Mouse (Mus musculus) right cerebral cortex, postnatal 10 days (tissue): ENCODE measurements around the gene Cops4.

Source experiments
- DNase-seq, 2 experiments: peaks; one replicate each; pipeline ENCODE4 v3.0.0; 2021; ENCODE audit warnings: low spot score in 2 of 2

Gene Cops4

GRCm38 (mm10) chr5:100581622-100582434 lies 63.7 kb downstream of the Cops4 start:
- DNase-seq, result no peak

- DNase-seq, result no peak
These were observed 64.3 kb downstream of the Cops4 start for GRCm38 (mm10) chr5:100582435-100582826.

DNA sequence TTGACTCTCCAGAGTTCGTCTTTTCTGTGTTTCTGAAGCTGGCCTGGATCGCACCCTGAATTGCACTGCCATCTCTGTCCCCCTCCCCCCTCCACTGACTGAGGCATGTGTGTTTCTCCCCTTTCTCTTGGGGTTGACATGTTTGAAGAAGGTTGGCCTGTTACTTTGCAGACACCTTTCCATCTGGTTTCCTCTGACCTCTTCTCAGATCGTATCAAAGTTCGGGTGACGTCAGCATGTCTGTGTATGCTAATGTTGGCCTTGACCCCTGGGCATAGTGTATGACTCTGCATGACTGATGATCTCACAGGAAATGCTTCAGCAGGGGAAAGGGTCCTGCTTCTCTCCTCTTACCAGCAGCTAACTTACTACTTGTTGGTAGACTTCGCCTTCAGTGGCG lies 65.0 kb downstream of the Cops4 start:
- DNase-seq, result no peak

GRCm38 (mm10) chr5:100585206-100585644 lies 67.1 kb downstream of the Cops4 start:
- no peak for DNase-seq

GRCm38 (mm10) chr5:100585657-100586056 lies 67.5 kb downstream of the Cops4 start:
- no peak for DNase-seq

GRCm38 (mm10) chr5:100587136-100587535 lies 69.0 kb downstream of the Cops4 start:
- no peak for DNase-seq

DNA sequence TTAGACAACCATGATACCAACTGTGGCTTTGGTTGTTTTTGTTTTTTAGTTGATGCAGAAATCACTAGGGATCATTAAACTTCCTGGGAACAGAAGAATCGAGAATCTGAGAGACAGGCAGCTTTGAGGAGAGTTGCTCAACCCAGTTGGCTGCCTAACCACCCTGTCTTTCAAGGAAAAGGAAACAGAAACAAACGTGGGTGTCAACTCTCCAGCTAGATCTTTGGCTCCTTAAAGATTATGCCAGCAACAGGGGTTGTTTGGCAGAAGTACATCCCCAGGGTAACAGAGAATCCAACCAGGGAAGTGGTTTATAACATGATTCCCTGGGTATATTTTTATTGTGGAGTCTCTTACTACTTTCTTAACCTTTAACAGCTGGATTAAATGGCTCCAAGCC lies 69.5 kb downstream of the Cops4 start:
- DNase-seq, result no peak

DNA sequence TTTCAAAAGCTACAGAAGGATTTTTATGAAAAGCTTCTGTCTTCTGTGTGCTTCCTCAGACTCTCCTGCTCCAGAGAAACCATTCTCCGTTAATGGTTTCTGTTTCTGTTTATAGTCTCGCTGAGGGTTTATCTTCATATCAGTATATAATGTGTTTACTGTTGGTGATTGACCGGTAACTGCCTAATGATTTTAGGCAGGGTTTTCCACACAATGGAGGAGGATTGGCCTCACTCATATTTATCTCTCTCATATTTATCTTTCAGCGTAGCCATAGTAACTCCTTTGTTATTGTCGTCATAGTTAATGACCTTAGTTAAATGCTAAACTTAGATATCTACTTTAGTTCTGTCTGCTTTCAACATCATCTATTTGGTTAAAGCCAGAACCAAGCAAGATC lies 72.4 kb downstream of the Cops4 start:
- DNase-seq, result no peak

DNA sequence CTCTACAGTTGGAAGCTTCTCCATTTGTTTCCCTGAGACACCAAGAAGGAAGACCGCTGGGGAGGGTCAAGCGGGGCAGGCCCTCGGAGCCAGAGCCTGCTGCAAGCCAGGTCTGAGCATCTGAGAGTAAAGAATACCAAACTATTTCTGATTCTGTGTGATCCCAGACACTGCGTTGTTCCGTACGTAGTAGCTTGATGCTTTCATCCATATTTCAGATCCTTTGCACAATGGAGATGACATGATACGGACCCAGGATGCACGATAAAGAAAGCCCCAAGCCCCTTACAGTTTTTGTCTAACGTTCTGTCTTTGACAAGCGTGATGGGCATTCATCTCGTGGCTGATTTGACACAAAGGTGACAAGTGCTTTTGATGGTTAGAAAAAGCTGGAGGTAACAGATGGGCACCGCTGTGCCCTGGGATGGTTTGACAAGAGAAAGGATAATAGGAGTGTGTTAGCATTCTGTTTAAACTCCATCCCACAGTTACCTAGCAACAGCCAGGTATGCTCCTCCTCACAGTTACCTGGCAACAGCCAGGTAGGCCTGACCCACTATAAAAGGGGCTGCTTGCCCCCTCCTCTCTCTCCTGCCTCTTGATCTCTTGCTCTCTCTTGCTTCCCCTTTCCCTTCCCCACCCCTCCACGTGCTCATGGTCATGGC lies 76.8 kb downstream of the Cops4 start:
- DNase-seq, result no peak

- DNase-seq, result no peak
These were observed 77.9 kb downstream of the Cops4 start for GRCm38 (mm10) chr5:100595999-100596398.
